Mouse (Mus musculus) embryo, embryonic 11 days (tissue): ENCODE measurements at regions not wholly inside any gene's neighbourhood (a gene's known extent, or its start where the extent isn't known, plus 50 kb on each side); places are given as distances from the start of the nearest gene placed in this dataset.
A peak's percentile ranks its signal among the peaks of the same experiment; 100 is the strongest.

Experiments used
- DNase-seq: peaks from one replicate; pipeline ENCODE4 v3.0.0-alpha.2; 2015

- no peak for DNase-seq
Observed at GRCm38 (mm10) chr15:43364496-43364895, 3230.3 kb downstream of the 9330182O14Rik start.

- no peak for DNase-seq
Observed at GRCm38 (mm10) chr15:43373072-43373471, 3238.9 kb downstream of the 9330182O14Rik start.

- no peak for DNase-seq
Observed at GRCm38 (mm10) chr15:43382405-43382804, 3248.2 kb downstream of the 9330182O14Rik start.

GRCm38 (mm10) chr15:43399821-43400220 lies 3265.7 kb downstream of the 9330182O14Rik start:
- DNase-seq, result peak; percentile 35

GRCm38 (mm10) chr15:43403585-43403984 lies 3269.4 kb downstream of the 9330182O14Rik start:
- no peak for DNase-seq
